Mouse (Mus musculus) CD8-positive naive resting alpha-beta T cell, adult 57 days (primary cell): Measurements from ENCODE around the gene Gm4307. TPM values are rescaled to one million over a fixed set of nuclear protein-coding genes. Genes with fewer than 3 reads are reported as not detected.

Source experiments
- total RNA-seq: library from RNA; stranded (reverse); gene quantifications from one replicate; pipeline ENCODE4 v1.2.4, GENCODE M21; 2023

Gm4307 gene
- not detected for total RNA-seq

DNA sequence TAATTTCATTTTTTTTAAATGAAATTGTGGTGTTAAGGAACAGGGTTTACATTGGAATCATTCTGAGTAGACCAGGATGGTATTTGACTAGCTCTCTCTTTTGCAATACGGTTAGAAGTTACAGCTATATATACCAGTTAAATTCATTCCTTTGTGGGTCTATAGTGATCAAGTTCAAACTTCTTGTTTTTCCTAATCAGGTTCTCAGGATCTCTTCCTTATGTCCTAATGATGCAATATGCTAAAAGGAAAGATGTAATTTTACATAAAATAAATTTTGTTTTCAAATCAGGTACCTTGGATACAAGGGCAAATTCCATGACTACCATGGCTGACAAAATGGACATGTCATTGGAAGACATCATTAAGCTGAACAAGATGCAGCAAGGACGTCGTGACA is at the start of gene Gm4307:
Gene Gm4307 (plus strand): TSS at position 301 of the 400 bp plus-strand sequence.

DNA sequence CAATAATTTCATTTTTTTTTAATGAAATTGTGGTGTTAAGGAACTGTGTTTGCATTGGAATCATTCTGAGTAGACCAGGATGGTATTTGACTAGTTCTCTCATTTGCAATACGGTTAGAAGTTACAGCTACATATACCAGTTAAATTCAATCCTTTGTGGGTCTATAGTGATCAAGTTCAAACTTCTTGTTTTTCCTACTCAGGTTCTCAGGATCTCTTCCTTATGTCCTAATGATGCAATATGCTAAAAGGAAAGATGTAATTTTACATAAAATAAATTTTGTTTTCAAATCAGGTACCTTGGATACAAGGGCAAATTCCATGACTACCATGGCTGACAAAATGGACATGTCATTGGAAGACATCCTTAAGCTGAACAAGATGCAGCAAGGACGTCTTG is 25.8 kb upstream of the Gm4307 start, which contains the start of gene Gm4301:
Gene Gm4301 (plus strand): TSS at position 301 of the 400 bp plus-strand sequence.

DNA sequence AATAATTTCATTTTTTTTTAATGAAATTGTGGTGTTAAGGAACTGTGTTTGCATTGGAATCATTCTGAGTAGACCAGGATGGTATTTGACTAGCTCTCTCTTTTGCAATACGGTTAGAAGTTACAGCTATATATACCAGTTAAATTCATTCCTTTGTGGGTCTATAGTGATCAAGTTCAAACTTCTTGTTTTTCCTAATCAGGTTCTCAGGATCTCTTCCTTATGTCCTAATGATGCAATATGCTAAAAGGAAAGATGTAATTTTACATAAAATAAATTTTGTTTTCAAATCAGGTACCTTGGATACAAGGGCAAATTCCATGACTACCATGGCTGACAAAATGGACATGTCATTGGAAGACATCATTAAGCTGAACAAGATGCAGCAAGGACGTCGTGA is 20.6 kb upstream of the Gm4307 start, which contains the start of gene Gm4302:
Gene Gm4302 (plus strand): TSS at position 301 of the 400 bp plus-strand sequence.

DNA sequence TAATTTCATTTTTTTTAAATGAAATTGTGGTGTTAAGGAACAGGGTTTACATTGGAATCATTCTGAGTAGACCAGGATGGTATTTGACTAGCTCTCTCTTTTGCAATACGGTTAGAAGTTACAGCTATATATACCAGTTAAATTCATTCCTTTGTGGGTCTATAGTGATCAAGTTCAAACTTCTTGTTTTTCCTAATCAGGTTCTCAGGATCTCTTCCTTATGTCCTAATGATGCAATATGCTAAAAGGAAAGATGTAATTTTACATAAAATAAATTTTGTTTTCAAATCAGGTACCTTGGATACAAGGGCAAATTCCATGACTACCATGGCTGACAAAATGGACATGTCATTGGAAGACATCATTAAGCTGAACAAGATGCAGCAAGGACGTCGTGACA is 15.5 kb upstream of the Gm4307 start, which contains the start of gene Gm4303:
Gene Gm4303 (plus strand): TSS at position 301 of the 400 bp plus-strand sequence.

DNA sequence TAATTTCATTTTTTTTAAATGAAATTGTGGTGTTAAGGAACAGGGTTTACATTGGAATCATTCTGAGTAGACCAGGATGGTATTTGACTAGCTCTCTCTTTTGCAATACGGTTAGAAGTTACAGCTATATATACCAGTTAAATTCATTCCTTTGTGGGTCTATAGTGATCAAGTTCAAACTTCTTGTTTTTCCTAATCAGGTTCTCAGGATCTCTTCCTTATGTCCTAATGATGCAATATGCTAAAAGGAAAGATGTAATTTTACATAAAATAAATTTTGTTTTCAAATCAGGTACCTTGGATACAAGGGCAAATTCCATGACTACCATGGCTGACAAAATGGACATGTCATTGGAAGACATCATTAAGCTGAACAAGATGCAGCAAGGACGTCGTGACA is 10.3 kb upstream of the Gm4307 start, which contains the start of gene Gm4305:
Gene Gm4305 (plus strand): TSS at position 301 of the 400 bp plus-strand sequence.

DNA sequence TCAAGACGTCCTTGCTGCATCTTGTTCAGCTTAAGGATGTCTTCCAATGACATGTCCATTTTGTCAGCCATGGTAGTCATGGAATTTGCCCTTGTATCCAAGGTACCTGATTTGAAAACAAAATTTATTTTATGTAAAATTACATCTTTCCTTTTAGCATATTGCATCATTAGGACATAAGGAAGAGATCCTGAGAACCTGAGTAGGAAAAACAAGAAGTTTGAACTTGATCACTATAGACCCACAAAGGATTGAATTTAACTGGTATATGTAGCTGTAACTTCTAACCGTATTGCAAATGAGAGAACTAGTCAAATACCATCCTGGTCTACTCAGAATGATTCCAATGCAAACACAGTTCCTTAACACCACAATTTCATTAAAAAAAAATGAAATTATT is 21.3 kb downstream of the Gm4307 start, which contains the start of gene Gm4312:
Gene Gm4312 (minus strand): TSS at position 101 of the 400 bp plus-strand sequence.

Other genes starting within 250 kb of the Gm4307 start
- gene Gm4301, start 25.7 kb upstream of the Gm4307 start, total RNA-seq: not detected
- gene Gm4302, start 20.5 kb upstream of the Gm4307 start, total RNA-seq: not detected
- gene Gm4303, start 15.4 kb upstream of the Gm4307 start, total RNA-seq: not detected
- not detected for gene Gm4305, start 10.2 kb upstream of the Gm4307 start, total RNA-seq
- gene Gm4312, start 21.2 kb downstream of the Gm4307 start, total RNA-seq: not detected
- gene Tmtc3, start 126.0 kb downstream of the Gm4307 start, total RNA-seq: 1.9 TPM
- gene Cep290, start 126.2 kb downstream of the Gm4307 start, total RNA-seq: 2.8 TPM
- 9.1 TPM for gene 4930430F08Rik, start 229.1 kb downstream of the Gm4307 start, total RNA-seq
- not detected for gene 1700017N19Rik, start 229.1 kb downstream of the Gm4307 start, total RNA-seq